Mouse (Mus musculus): Measurements from ENCODE around the gene Taf11. TPM values are rescaled to one million over a fixed set of nuclear protein-coding genes. Genes with fewer than 3 reads are reported as not detected.
A peak's percentile ranks its signal among the peaks of the same experiment; 100 is the strongest.

Gene Taf11
- polyA plus RNA-seq, 1 experiment from 2014 or later, result 17.8 TPM

GRCm38 (mm10) chr17:27938121-27938754, 28.6 kb upstream of the Taf11 start:
- Histone ChIP-seq H3K27me3 (ENCODE audit: insufficient read depth, low read length) (no peaks in the 10 kb centered on the region), H3K4me2 (ENCODE audit: low read depth, low read length) (0 out of 2 replicates have a peak overlapping the region, but pooled peaks have one; percentile 13), H3K9me3 (ENCODE audit: low read length) (no peaks in the 10 kb centered on the region), H3K36me3 (replicated peaks; ENCODE audit: insufficient read depth, low read length) (no peaks in the 10 kb centered on the region), H3K27ac (ENCODE audit: low read depth) (peak overlapping the region; percentile 62), H3K4me1 (ENCODE audit: insufficient read depth) (peaks cover 13% of the 10 kb centered on the region), H3K9ac (replicated peaks) (no peak overlapping the region), H3K4me3 (ENCODE audit: low read depth, low read length) (no peak overlapping the region)
- WGBS (ENCODE audit: insufficient replicate concordance), result 63% methylated on average over 12 of the region's 12 CpGs
- TF ChIP-seq CTCF (IDR thresholded peaks at IDR 0.05; ENCODE audit: low read depth) (no peak), EP300 (IDR thresholded peaks at IDR 0.05; ENCODE audit: low read depth) (no peak)
- DNase-seq (no peak), ATAC-seq (peak; percentile 13; the same call in 1 of the 2 replicates)

- TF ChIP-seq EP300 (IDR thresholded peaks at IDR 0.05; ENCODE audit: low read depth) (no peak), CTCF (IDR thresholded peaks at IDR 0.05; ENCODE audit: low read depth) (no peak)
- Histone ChIP-seq H3K9me3 (ENCODE audit: low read length) (no peaks in the 10 kb centered on the region), H3K36me3 (replicated peaks; ENCODE audit: insufficient read depth, low read length) (no peaks in the 10 kb centered on the region)
Measured at GRCm38 (mm10) chr17:27937054-27937615, 27.5 kb upstream of the Taf11 start.

GRCm38 (mm10) chr17:27935091-27935490, 25.4 kb upstream of the Taf11 start:
- no peak overlapping the region for H3K4me2 ChIP-seq (ENCODE audit: low read depth, low read length)
- TF ChIP-seq CTCF (IDR thresholded peaks at IDR 0.05; ENCODE audit: low read depth), result no peak
- TF ChIP-seq EP300 (IDR thresholded peaks at IDR 0.05; ENCODE audit: low read depth), result no peak
- DNase-seq (peak; percentile 49), ATAC-seq (peak; percentile 59)
- H3K27me3 ChIP-seq (ENCODE audit: insufficient read depth, low read length), result no peaks in the 10 kb centered on the region
- peak overlapping the region; percentile 36 for H3K27ac ChIP-seq (ENCODE audit: low read depth)
- no peaks in the 10 kb centered on the region for H3K9me3 ChIP-seq (ENCODE audit: low read length)
- H3K4me1 ChIP-seq (ENCODE audit: insufficient read depth), result peaks cover 18% of the 10 kb centered on the region
- H3K9ac ChIP-seq (replicated peaks), result no peak overlapping the region
- no peak overlapping the region for H3K4me3 ChIP-seq (ENCODE audit: low read depth, low read length)
- no peaks in the 10 kb centered on the region for H3K36me3 ChIP-seq (replicated peaks; ENCODE audit: insufficient read depth, low read length)
- 53% methylated on average over 3 of the region's 3 CpGs for WGBS (ENCODE audit: insufficient replicate concordance)

More at GRCm38 (mm10) chr17:27937054-27937615, 27.5 kb upstream of the Taf11 start:
- Histone ChIP-seq H3K27ac (ENCODE audit: low read depth) (peak overlapping the region; percentile 62; the same call in 1 of the 2 replicates), H3K9ac (replicated peaks) (no peak overlapping the region), H3K4me3 (ENCODE audit: low read depth, low read length) (no peak overlapping the region), H3K4me2 (ENCODE audit: low read depth, low read length) (no peak overlapping the region), H3K4me1 (ENCODE audit: insufficient read depth) (peaks cover 18% of the 10 kb centered on the region), H3K27me3 (ENCODE audit: insufficient read depth, low read length) (no peaks in the 10 kb centered on the region)
- WGBS (ENCODE audit: insufficient replicate concordance), result 70% methylated on average over 4 of the region's 4 CpGs
- no peak for DNase-seq
- ATAC-seq, result no peak

- H3K36me3 ChIP-seq (replicated peaks; ENCODE audit: insufficient read depth, low read length), result no peaks in the 10 kb centered on the region
- no peaks in the 10 kb centered on the region for H3K9me3 ChIP-seq (ENCODE audit: low read length)
- no peak for ATAC-seq
- DNase-seq, result no peak
- H3K27me3 ChIP-seq (ENCODE audit: insufficient read depth, low read length), result no peaks in the 10 kb centered on the region
- WGBS (ENCODE audit: insufficient replicate concordance), result 87% methylated on average over 10 of the region's 10 CpGs
- TF ChIP-seq CTCF (IDR thresholded peaks at IDR 0.05; ENCODE audit: low read depth) (no peak), EP300 (IDR thresholded peaks at IDR 0.05; ENCODE audit: low read depth) (no peak)
- peaks cover 18% of the 10 kb centered on the region for H3K4me1 ChIP-seq (ENCODE audit: insufficient read depth)
- H3K4me3 ChIP-seq (ENCODE audit: low read depth, low read length), result no peak overlapping the region
- H3K9ac ChIP-seq (replicated peaks), result no peak overlapping the region
- H3K4me2 ChIP-seq (ENCODE audit: low read depth, low read length), result no peak overlapping the region
- H3K27ac ChIP-seq (ENCODE audit: low read depth), result peak overlapping the region; percentile 25; the same call in 1 of the 2 replicates
Measured at GRCm38 (mm10) chr17:27934136-27934910, 24.7 kb upstream of the Taf11 start.

- peaks cover 5% of the 10 kb centered on the region; the same call in 1 of the 2 replicates for H3K4me1 ChIP-seq (ENCODE audit: insufficient read depth)
- ATAC-seq (no peak), DNase-seq (no peak)
- no peak overlapping the region for H3K9ac ChIP-seq (replicated peaks)
- WGBS (ENCODE audit: insufficient replicate concordance), result 61% methylated on average over 4 of the region's 4 CpGs
- no peaks in the 10 kb centered on the region for H3K27me3 ChIP-seq (ENCODE audit: insufficient read depth, low read length)
- H3K4me3 ChIP-seq (ENCODE audit: low read depth, low read length), result no peak overlapping the region
- H3K9me3 ChIP-seq (ENCODE audit: low read length), result no peaks in the 10 kb centered on the region
- H3K4me2 ChIP-seq (ENCODE audit: low read depth, low read length), result no peak overlapping the region
- H3K27ac ChIP-seq (ENCODE audit: low read depth), result no peak overlapping the region
- TF ChIP-seq EP300 (IDR thresholded peaks at IDR 0.05; ENCODE audit: low read depth), result no peak
- TF ChIP-seq CTCF (IDR thresholded peaks at IDR 0.05; ENCODE audit: low read depth), result no peak
- no peaks in the 10 kb centered on the region for H3K36me3 ChIP-seq (replicated peaks; ENCODE audit: insufficient read depth, low read length)
Measured at GRCm38 (mm10) chr17:27931826-27932225, 22.2 kb upstream of the Taf11 start.

GRCm38 (mm10) chr17:27930291-27930690, 20.6 kb upstream of the Taf11 start:
- H3K36me3 ChIP-seq (replicated peaks; ENCODE audit: insufficient read depth, low read length), result no peaks in the 10 kb centered on the region
- H3K9me3 ChIP-seq (ENCODE audit: low read length), result no peaks in the 10 kb centered on the region
- no peak for TF ChIP-seq CTCF (IDR thresholded peaks at IDR 0.05; ENCODE audit: low read depth)
- no peak for TF ChIP-seq EP300 (IDR thresholded peaks at IDR 0.05; ENCODE audit: low read depth)
- H3K4me1 ChIP-seq (ENCODE audit: insufficient read depth), result peaks cover 12% of the 10 kb centered on the region
- H3K4me2 ChIP-seq (ENCODE audit: low read depth, low read length), result no peak overlapping the region
- DNase-seq (no peak), ATAC-seq (no peak)
- no peak overlapping the region for H3K9ac ChIP-seq (replicated peaks)
- H3K27ac ChIP-seq (ENCODE audit: low read depth), result no peak overlapping the region
- H3K4me3 ChIP-seq (ENCODE audit: low read depth, low read length), result no peak overlapping the region
- no peaks in the 10 kb centered on the region for H3K27me3 ChIP-seq (ENCODE audit: insufficient read depth, low read length)
- WGBS (ENCODE audit: insufficient replicate concordance), result 72% methylated on average over 5 of the region's 5 CpGs
